Mouse (Mus musculus): Measurements from ENCODE around the gene Atp2c2. TPM values are rescaled to one million over a fixed set of nuclear protein-coding genes. Genes with fewer than 3 reads are reported as not detected.

The Atp2c2 gene
- polyA plus RNA-seq, 1 experiment from 2014 or later = 0.26 TPM

DNA sequence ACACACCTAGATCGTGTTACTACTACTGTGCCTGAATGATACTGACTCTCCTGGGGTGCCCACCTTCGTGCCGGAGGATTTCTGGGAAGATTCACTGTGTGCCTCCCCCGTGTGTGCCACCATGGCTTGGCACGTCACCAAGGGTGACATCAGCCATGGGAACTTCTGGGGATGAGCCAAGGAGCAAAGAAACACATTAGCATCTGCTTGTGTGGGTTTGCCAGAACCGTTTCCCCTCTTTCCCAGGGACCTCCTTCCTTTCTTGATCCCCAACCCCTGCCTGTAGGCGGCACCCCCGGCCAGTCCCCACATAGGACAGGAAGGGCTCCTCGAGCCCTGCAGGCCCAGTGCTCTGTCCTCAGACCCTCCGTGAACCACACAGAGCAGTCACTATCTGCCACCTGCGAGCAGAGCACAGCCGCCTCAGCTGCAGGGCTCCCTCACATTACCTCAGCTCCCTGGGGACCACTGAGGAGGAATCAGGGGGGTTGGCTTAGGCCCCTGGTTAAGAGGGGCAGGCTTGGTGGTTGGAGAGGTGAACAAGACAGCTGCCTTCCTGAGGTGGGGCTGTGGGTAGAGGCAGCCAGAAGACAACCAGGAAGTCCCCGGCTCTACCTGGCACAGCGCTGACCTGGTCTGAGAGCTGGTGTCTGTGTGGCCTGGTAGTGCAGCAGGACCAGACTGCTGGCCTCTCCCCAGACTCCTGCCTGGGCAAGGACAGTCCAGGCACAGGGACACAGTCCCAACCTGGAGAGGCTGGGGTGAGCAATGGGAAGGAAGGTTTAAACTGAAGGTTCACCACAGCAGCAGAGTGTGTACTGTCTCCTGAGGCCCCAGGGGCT lies 106.8 kb downstream of the Atp2c2 start:
- Histone ChIP-seq H3K36me3 (ENCODE audit: control insufficient read depth, insufficient read depth) (peaks cover 2% of the 10 kb centered on the region; the same call in 1 of the 2 replicates), H3K27me3 (ENCODE audit: control insufficient read depth, insufficient read depth, low read length) (no peaks in the 10 kb centered on the region), H3K9me3 (replicated peaks; ENCODE audit: control insufficient read depth, low read length) (no peaks in the 10 kb centered on the region), H3K27ac (ENCODE audit: low read length) (no peak overlapping the region; the same call in 1 of the 2 replicates), H3K4me1 (ENCODE audit: control insufficient read depth, insufficient read depth, low read length) (peaks cover 3% of the 10 kb centered on the region; the same call in 1 of the 2 replicates), H3K4me3 (ENCODE audit: low read length) (no peak overlapping the region), H3K4me2 (ENCODE audit: low read depth, low read length) (no peak overlapping the region), H3K9ac (ENCODE audit: low read length) (no peak overlapping the region)
- 55% methylated on average over 14 of the region's 14 CpGs for WGBS
- peak; percentile 23; the same call in 1 of the 2 replicates for ATAC-seq (replicated peaks; ENCODE audit: extremely low read depth, insufficient read depth, low FRiP score)

Other genes with a start within 250 kb of the Atp2c2 start
- not detected in 2 replicates for gene Slc38a8, start 198.3 kb upstream of the Atp2c2 start, polyA plus RNA-seq (2015; fragmentation: Nextera tagmentation; extraction: Ambion mirVana)
- gene Mbtps1, start 141.3 kb upstream of the Atp2c2 start, polyA plus RNA-seq (2015; fragmentation: Nextera tagmentation; extraction: Ambion mirVana) = 68.5 and 72.4 TPM in 2 replicates
- 40.9 and 51.1 TPM in 2 replicates for gene Hsdl1, start 124.8 kb upstream of the Atp2c2 start, polyA plus RNA-seq (2015; fragmentation: Nextera tagmentation; extraction: Ambion mirVana)
- 0.50 and 0.71 TPM in 2 replicates for gene Dnaaf1, start 124.8 kb upstream of the Atp2c2 start, polyA plus RNA-seq (2015; fragmentation: Nextera tagmentation; extraction: Ambion mirVana)
- gene Taf1c, start 94.8 kb upstream of the Atp2c2 start, polyA plus RNA-seq (2015; fragmentation: Nextera tagmentation; extraction: Ambion mirVana) = 8.5 and 9.4 TPM in 2 replicates
- gene Adad2, start 87.3 kb upstream of the Atp2c2 start, polyA plus RNA-seq (2015; fragmentation: Nextera tagmentation; extraction: Ambion mirVana) = 0.07 TPM in 1 of 2 replicates, not detected in the other
- gene Kcng4, start 64.3 kb upstream of the Atp2c2 start, polyA plus RNA-seq (2015; fragmentation: Nextera tagmentation; extraction: Ambion mirVana) = 0.04 TPM in 1 of 2 replicates, not detected in the other
- gene Wfdc1, start 33.6 kb upstream of the Atp2c2 start, polyA plus RNA-seq (2015; fragmentation: Nextera tagmentation; extraction: Ambion mirVana) = 6.4 and 7.5 TPM in 2 replicates
- gene Tldc1, start 78.4 kb downstream of the Atp2c2 start, polyA plus RNA-seq (2015; fragmentation: Nextera tagmentation; extraction: Ambion mirVana) = 12.5 and 15.0 TPM in 2 replicates
- 34.3 and 56.1 TPM in 2 replicates for gene Cotl1, start 140.5 kb downstream of the Atp2c2 start, polyA plus RNA-seq (2015; fragmentation: Nextera tagmentation; extraction: Ambion mirVana)
- 10.8 and 11.4 TPM in 2 replicates for gene Klhl36, start 162.3 kb downstream of the Atp2c2 start, polyA plus RNA-seq (2015; fragmentation: Nextera tagmentation; extraction: Ambion mirVana)
- 90.7 and 101 TPM in 2 replicates for gene Usp10, start 210.4 kb downstream of the Atp2c2 start, polyA plus RNA-seq (2015; fragmentation: Nextera tagmentation; extraction: Ambion mirVana)
- 4.5 and 7.6 TPM in 2 replicates for gene Gm20388, start 210.8 kb downstream of the Atp2c2 start, polyA plus RNA-seq (2015; fragmentation: Nextera tagmentation; extraction: Ambion mirVana)

All from heart, embryonic 16.5 days (tissue).